Mouse (Mus musculus) heart, postnatal 0 days (tissue): ENCODE measurements around the gene Eef1g.

Experiments used
- CTCF ChIP-seq: IDR thresholded peaks from 2 replicates; pipeline ENCODE4 v1.5.1; 2016; ENCODE audit warnings: antibody characterized with exemption, control low read depth, low read depth
- EP300 ChIP-seq: IDR thresholded peaks from 2 replicates; pipeline ENCODE4 v1.6.1; 2016; ENCODE audit warnings: antibody characterized with exemption, low read depth

DNA sequence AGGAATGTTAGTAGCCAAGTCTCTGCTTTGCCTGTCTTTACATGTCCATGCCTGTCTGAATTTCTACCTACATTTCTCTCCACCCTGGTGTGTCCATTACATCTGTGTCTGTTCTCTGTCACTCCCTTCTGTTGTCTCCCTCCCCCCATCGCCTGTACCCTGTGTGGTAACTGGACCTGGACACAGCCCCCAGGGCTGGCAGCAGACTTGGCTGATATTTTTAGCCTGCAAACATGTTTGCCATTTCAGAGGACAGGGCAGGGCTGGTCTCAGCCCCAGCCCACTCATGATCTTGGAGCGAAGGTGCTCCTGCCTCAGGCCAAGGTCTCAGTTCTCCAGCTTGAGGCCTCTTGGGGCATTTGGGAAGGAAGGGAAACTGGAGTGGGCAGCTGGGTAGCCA, 21.0 kb downstream of the Eef1g start:
- no peak for TF ChIP-seq EP300
- TF ChIP-seq CTCF, result no peak
